Mouse (Mus musculus) CH12.LX (cell line): Measurements from ENCODE around the gene Cdc37l1. TPM values are rescaled to one million over a fixed set of nuclear protein-coding genes. Genes with fewer than 3 reads are reported as not detected.

Source experiments
- DNase-seq: peaks from one replicate; pipeline ENCODE4 v3.0.0-alpha.2; 2013; ENCODE audit errors: extremely low read depth
- H3K27ac ChIP-seq: 2 replicates; pipeline ENCODE4 v1.5.1; 2012; ENCODE audit warnings: low read depth, mild to moderate bottlenecking, control low read depth, moderate library complexity; ENCODE audit not compliant: insufficient read depth
- H3K27me3 ChIP-seq: replicated peaks from 2 replicates; pipeline ENCODE3; 2012; ENCODE audit warnings: inconsistent platforms
- H3K36me3 ChIP-seq, 2 experiments: replicated peaks in 1 of 2; 2 replicates each; pipeline versions ENCODE3 to v1.6.1; 2012; ENCODE audit warnings: inconsistent platforms in 1 of 2, low read length in 1 of 2, mild to moderate bottlenecking in 1 of 2, mixed read lengths in 1 of 2, moderate library complexity in 1 of 2; ENCODE audit not compliant: control insufficient read depth in 1 of 2, insufficient read depth in 1 of 2
- H3K4me1 ChIP-seq, 2 experiments: 2 replicates each; pipeline ENCODE4 v1.6.1; 2012; ENCODE audit warnings: inconsistent platforms in 1 of 2, moderate library complexity in 1 of 2; ENCODE audit not compliant: insufficient read depth in 2 of 2, control insufficient read depth in 1 of 2
- H3K4me2 ChIP-seq: 2 replicates; pipeline ENCODE4 v1.6.1; 2012; ENCODE audit warnings: low read depth, mild to moderate bottlenecking, control low read depth; ENCODE audit not compliant: poor library complexity, insufficient read depth, severe bottlenecking
- H3K4me3 ChIP-seq, 3 experiments: fragments of 150-350 bp in 1 of 3; sonication (generic) in 1 of 3; replicated peaks in 1 of 3; 2 replicates each; pipeline versions ENCODE3 to v1.5.1; 2011 to 2012; ENCODE audit warnings: low read depth in 2 of 3, low read length in 2 of 3, mild to moderate bottlenecking in 2 of 3, moderate library complexity in 2 of 3, control low read depth in 1 of 3, improper control_type of control experiment in 1 of 3, inconsistent platforms in 1 of 3, mixed read lengths in 1 of 3; ENCODE audit not compliant: poor library complexity in 1 of 3
- H3K79me2 ChIP-seq: replicated peaks from 2 replicates; pipeline ENCODE4 v1.6.1; 2012; ENCODE audit warnings: mild to moderate bottlenecking, moderate library complexity; ENCODE audit not compliant: control insufficient read depth, poor library complexity, insufficient read depth, severe bottlenecking; ENCODE audit errors: extremely low read depth
- H3K9ac ChIP-seq: 2 replicates; pipeline ENCODE4 v1.6.1; 2012; ENCODE audit warnings: low read depth, mild to moderate bottlenecking, control low read depth, moderate library complexity; ENCODE audit not compliant: insufficient read depth
- H3K9me3 ChIP-seq: replicated peaks from 2 replicates; pipeline ENCODE3; 2012; ENCODE audit warnings: low read length, inconsistent platforms, mixed read lengths
- BHLHE40 ChIP-seq: IDR thresholded peaks from 2 replicates; pipeline ENCODE4 v1.6.1; 2011; ENCODE audit warnings: mild to moderate bottlenecking, low read depth, low read length, improper control_type of control experiment
- CHD2 ChIP-seq: IDR thresholded peaks from 2 replicates; pipeline ENCODE4 v1.6.1; 2011; ENCODE audit warnings: low read length, improper control_type of control experiment
- ETS1 ChIP-seq: conservative IDR thresholded peaks from 2 replicates; pipeline ENCODE4 v1.6.1; 2012; ENCODE audit warnings: low read depth, mild to moderate bottlenecking, inconsistent platforms, low read length, improper control_type of control experiment, moderate library complexity
- IRF4 ChIP-seq: IDR thresholded peaks from 2 replicates; pipeline ENCODE4 v1.6.1; 2014; ENCODE audit warnings: low read depth, mild to moderate bottlenecking, inconsistent platforms, low read length, improper control_type of control experiment
- JUN ChIP-seq: IDR thresholded peaks from 2 replicates; pipeline ENCODE4 v1.6.1; 2011; ENCODE audit warnings: low read depth, mild to moderate bottlenecking, low read length, improper control_type of control experiment, moderate library complexity; ENCODE audit not compliant: insufficient read depth
- JUND ChIP-seq: conservative IDR thresholded peaks from 2 replicates; pipeline ENCODE4 v1.6.1; 2011; ENCODE audit warnings: low read depth, low read length, improper control_type of control experiment
- KAT2A ChIP-seq: IDR thresholded peaks from 2 replicates; pipeline ENCODE4 v1.6.1; 2012; ENCODE audit warnings: low read length, improper control_type of control experiment, inconsistent platforms; ENCODE audit not compliant: insufficient replicate concordance
- MEF2A ChIP-seq: IDR thresholded peaks from 2 replicates; pipeline ENCODE4 v1.6.1; 2014; ENCODE audit warnings: low read depth, mild to moderate bottlenecking, inconsistent platforms, low read length, improper control_type of control experiment, borderline replicate concordance
- MYC ChIP-seq: IDR thresholded peaks from 2 replicates; pipeline ENCODE4 v1.6.1; 2011; ENCODE audit warnings: low read depth, mild to moderate bottlenecking, improper control_type of control experiment, low read length
- NELFE ChIP-seq: IDR thresholded peaks from 2 replicates; pipeline ENCODE4 v1.6.1; 2011; ENCODE audit warnings: low read depth, low read length, improper control_type of control experiment
- NRF1 ChIP-seq: IDR thresholded peaks from 2 replicates; pipeline ENCODE4 v1.6.1; 2014; ENCODE audit warnings: low read depth, mild to moderate bottlenecking, inconsistent platforms, low read length, improper control_type of control experiment, moderate library complexity
- POLR2AphosphoS2 ChIP-seq: IDR thresholded peaks from 2 replicates; pipeline ENCODE4 v1.6.1; 2011; ENCODE audit warnings: low read depth, low read length, improper control_type of control experiment
- RAD21 ChIP-seq: IDR thresholded peaks from 2 replicates; pipeline ENCODE4 v1.6.1; 2011; ENCODE audit warnings: low read depth, mild to moderate bottlenecking, low read length, improper control_type of control experiment, moderate library complexity
- RCOR1 ChIP-seq: conservative IDR thresholded peaks from 2 replicates; pipeline ENCODE4 v1.6.1; 2012; ENCODE audit warnings: low read depth, mild to moderate bottlenecking, inconsistent platforms, low read length, improper control_type of control experiment
- SIN3A ChIP-seq: IDR thresholded peaks from 2 replicates; pipeline ENCODE4 v1.6.1; 2012; ENCODE audit warnings: low read length, improper control_type of control experiment, inconsistent platforms
- SMC3 ChIP-seq: IDR thresholded peaks from 2 replicates; pipeline ENCODE4 v1.6.1; 2011; ENCODE audit warnings: low read depth, low read length, improper control_type of control experiment
- TBP ChIP-seq: conservative IDR thresholded peaks from 2 replicates; pipeline ENCODE4 v1.6.1; 2011; ENCODE audit warnings: low read depth, low read length, improper control_type of control experiment
- TCF12 ChIP-seq: IDR thresholded peaks from 2 replicates; pipeline ENCODE4 v1.6.1; 2014; ENCODE audit warnings: low read depth, mild to moderate bottlenecking, inconsistent platforms, low read length, improper control_type of control experiment
- USF1 ChIP-seq: IDR thresholded peaks from 2 replicates; pipeline ENCODE4 v1.6.1; 2014; ENCODE audit warnings: low read depth, mild to moderate bottlenecking, inconsistent platforms, low read length, improper control_type of control experiment
- USF2 ChIP-seq: conservative IDR thresholded peaks from 2 replicates; pipeline ENCODE4 v1.6.1; 2011; ENCODE audit warnings: low read depth, low read length, improper control_type of control experiment
- ZKSCAN1 ChIP-seq: IDR thresholded peaks from 2 replicates; pipeline ENCODE4 v1.6.1; 2012; ENCODE audit warnings: low read depth, inconsistent platforms, low read length, improper control_type of control experiment, borderline replicate concordance
- ZMIZ1 ChIP-seq: IDR thresholded peaks from 2 replicates; pipeline ENCODE4 v1.6.1; 2012; ENCODE audit warnings: low read depth, mild to moderate bottlenecking, inconsistent platforms, low read length, improper control_type of control experiment
- ZNF384 ChIP-seq: IDR thresholded peaks from 2 replicates; pipeline ENCODE4 v1.6.1; 2012; ENCODE audit warnings: low read depth, low read length, improper control_type of control experiment, inconsistent platforms
- dilution Hi-C: fragments of 300-500 bp; cut with MboI; formaldehyde crosslinking; loops from 2 replicates; pipeline ENCODE4 v1.14.3; 2020; ENCODE audit warnings: low sequenced_read_pairs; ENCODE audit not compliant: extremely low pct_unique_long_range_greater_than_20kb, extremely low pct_ligation_motif_present
- in situ Hi-C: fragments of 300-500 bp; cut with MboI; formaldehyde crosslinking; loops from 3 replicates; pipeline ENCODE4 v1.14.3; 2019; ENCODE audit warnings: low sequenced_read_pairs, low pct_ligation_motif_present, low pct_unique_long_range_greater_than_20kb, mixed read lengths
- polyA plus RNA-seq: library from polyadenylated mRNA; unstranded; fragments of >175 nt; gene quantifications from 2 replicates; pipeline ENCODE4 v1.2.1, GENCODE M21; 2012; ENCODE audit warnings: low read depth; ENCODE audit not compliant: insufficient read length
- total RNA-seq, 2 experiments: library from RNA; depleted of rRNA; stranded (reverse); fragments of 300-350 nt in 1 of 2; fragments of >200 nt in 1 of 2; gene quantifications; 2 replicates each; pipeline ENCODE4 v1.2.3; 2012 to 2014

The Cdc37l1 gene
- total and polyA plus RNA-seq, 3 experiments: 14.0 to 26.8 (median 22.9) TPM

DNA sequence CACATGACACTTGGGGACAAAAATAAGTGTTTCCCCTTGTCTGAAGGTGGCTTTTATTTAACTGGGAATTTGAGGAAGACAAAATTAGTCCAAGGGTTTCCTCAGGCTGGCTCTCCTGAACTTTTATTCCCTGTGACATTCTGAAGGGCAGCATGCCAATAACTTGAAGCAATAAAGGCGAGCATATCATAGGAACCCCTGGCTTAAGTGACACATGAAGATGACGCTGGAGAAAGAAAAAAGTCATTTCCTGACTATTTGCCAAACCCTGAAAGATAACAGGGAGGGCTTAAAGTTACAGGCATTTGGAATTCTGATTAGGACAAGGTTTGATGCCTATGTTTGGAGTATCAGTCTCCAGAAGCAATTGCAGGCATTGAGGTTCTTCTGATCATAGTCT, 42.8 kb upstream of the Cdc37l1 start:
- Histone ChIP-seq H3K4me1 (no peaks in the 10 kb centered on the region), H3K4me2 (no peak overlapping the region), H3K79me2 (no peaks in the 10 kb centered on the region), H3K27ac (no peak overlapping the region), H3K9ac (no peak overlapping the region), H3K36me3 (no peaks in the 10 kb centered on the region), H3K4me3 (no peak overlapping the region), H3K9me3 (peaks cover 4% of the 10 kb centered on the region), H3K27me3 (no peaks in the 10 kb centered on the region)
- in situ Hi-C loops (no loop called here), dilution Hi-C loops (no loop called here)
- no peak for DNase-seq
- no peak for TF ChIP-seq ZKSCAN1
- TF ChIP-seq RCOR1: no peak
- no peak for TF ChIP-seq JUND
- TF ChIP-seq SIN3A: no peak
- no peak for TF ChIP-seq NELFE
- TF ChIP-seq JUN: no peak
- TF ChIP-seq IRF4: no peak
- TF ChIP-seq KAT2A: no peak
- TF ChIP-seq ZMIZ1: no peak
- no peak for TF ChIP-seq USF2
- TF ChIP-seq CHD2: no peak
- no peak for TF ChIP-seq POLR2AphosphoS2
- TF ChIP-seq ZNF384: no peak
- TF ChIP-seq BHLHE40: no peak

DNA sequence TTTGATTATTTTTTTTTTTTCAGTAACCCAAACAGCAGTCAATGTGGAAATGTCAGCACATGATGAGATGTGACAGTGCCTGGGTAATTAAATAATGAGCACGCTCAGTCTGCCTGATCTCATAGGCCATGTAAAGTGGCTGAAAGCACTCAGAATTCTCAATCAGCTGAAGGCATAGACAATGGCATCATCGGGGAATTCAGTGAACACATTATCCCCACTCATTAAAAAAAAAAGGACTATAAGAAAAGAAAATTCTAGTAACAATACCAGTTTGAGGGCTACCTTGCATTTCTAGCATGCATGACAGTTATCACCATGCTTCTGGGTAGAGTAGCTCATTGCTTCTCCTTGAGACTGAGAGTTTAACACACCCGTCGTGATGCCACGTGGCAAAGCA, 38.9 kb upstream of the Cdc37l1 start:
- Histone ChIP-seq H3K4me2 (no peak overlapping the region), H3K79me2 (no peaks in the 10 kb centered on the region), H3K9ac (no peak overlapping the region), H3K9me3 (peaks cover 4% of the 10 kb centered on the region), H3K27me3 (no peaks in the 10 kb centered on the region), H3K4me1 (no peaks in the 10 kb centered on the region), H3K36me3 (no peaks in the 10 kb centered on the region), H3K4me3 (no peak overlapping the region), H3K27ac (no peak overlapping the region)
- DNase-seq: no peak
- dilution Hi-C loops (no loop called here), in situ Hi-C loops (no loop called here)
- TF ChIP-seq TBP: no peak
- TF ChIP-seq USF1: no peak
- no peak for TF ChIP-seq SMC3
- no peak for TF ChIP-seq MYC
- TF ChIP-seq NRF1: no peak
- TF ChIP-seq RCOR1: no peak
- TF ChIP-seq ZNF384: no peak
- no peak for TF ChIP-seq MEF2A
- TF ChIP-seq KAT2A: no peak
- no peak for TF ChIP-seq ZKSCAN1
- no peak for TF ChIP-seq ZMIZ1
- no peak for TF ChIP-seq TCF12
- no peak for TF ChIP-seq NELFE
- TF ChIP-seq RAD21: no peak
- TF ChIP-seq ETS1: no peak
